Mouse (Mus musculus) heart, embryonic 13.5 days (tissue): ENCODE results near the gene Tiparp. TPM values are rescaled to one million over a fixed set of nuclear protein-coding genes. Genes with fewer than 3 reads are reported as not detected.

Experiments used
- ATAC-seq: fragments of 200-750 bp; cut with Nextera tagmentation; 2 replicates; pipeline ENCODE4 v1.8.0; 2017; ENCODE audit warnings: moderate TSS enrichment; ENCODE audit not compliant: insufficient number of reproducible peaks, low FRiP score, low TSS enrichment; ENCODE audit errors: extremely low read depth
- H3K27ac ChIP-seq: fragments of 300-500 bp; sonication (generic); replicated peaks from 2 replicates; pipeline ENCODE4 v1.5.1; 2015; ENCODE audit warnings: moderate library complexity, mild to moderate bottlenecking, inconsistent platforms
- H3K27me3 ChIP-seq: fragments of 300-500 bp; sonication (generic); replicated peaks from 2 replicates; pipeline ENCODE4 v1.6.1; 2015; ENCODE audit warnings: mild to moderate bottlenecking, inconsistent platforms
- H3K36me3 ChIP-seq: fragments of 300-500 bp; sonication (generic); 2 replicates; pipeline ENCODE4 v1.6.1; 2015; ENCODE audit warnings: mild to moderate bottlenecking, inconsistent platforms
- H3K4me1 ChIP-seq: fragments of 300-500 bp; sonication (generic); 2 replicates; pipeline ENCODE4 v1.6.1; 2015; ENCODE audit warnings: inconsistent platforms
- H3K4me2 ChIP-seq: fragments of 300-500 bp; sonication (generic); 2 replicates; pipeline ENCODE4 v1.6.1; 2015; ENCODE audit warnings: inconsistent platforms, mild to moderate bottlenecking, moderate library complexity
- H3K4me3 ChIP-seq: fragments of 300-500 bp; sonication (generic); 2 replicates; pipeline ENCODE4 v1.5.1; 2015; ENCODE audit warnings: moderate library complexity, mild to moderate bottlenecking, inconsistent platforms
- H3K9ac ChIP-seq: fragments of 300-500 bp; sonication (generic); 2 replicates; pipeline ENCODE4 v1.6.1; 2015; ENCODE audit warnings: inconsistent platforms, mild to moderate bottlenecking, moderate library complexity
- H3K9me3 ChIP-seq: fragments of 300-500 bp; sonication (generic); 2 replicates; pipeline ENCODE4 v1.6.1; 2016; ENCODE audit warnings: inconsistent platforms
- WGBS: fragments of 180-500 bp; shearing (Covaris S2); methylation state at CpG from one replicate; pipeline ENCODE4 v1.1.7; 2015; ENCODE audit warnings: mixed read lengths; 5-methylcytosine and 5-hydroxymethylcytosine counted together
- polyA plus RNA-seq: library from polyadenylated mRNA; unstranded; fragments of >200 nt; fragmentation: Nextera tagmentation; extraction: Ambion mirVana; gene quantifications from 2 replicates; pipeline ENCODE4 v1.2.1, GENCODE M21; 2015

Tiparp gene
- polyA plus RNA-seq: 25.1 and 26.7 TPM in 2 replicates

GRCm38 (mm10) chr3:65527691-65528601 lies at the start of gene Tiparp:
Tiparp (plus strand) TSS chr3:65528410.
- Histone ChIP-seq H3K36me3 (peaks cover 13% of the 10 kb centered on the region), H3K4me2 (peak within 1 kb of the TSS; percentile 82), H3K4me1 (peaks cover 13% of the 10 kb centered on the region), H3K27ac (peak within 1 kb of the TSS; percentile 98), H3K27me3 (no peaks in the 10 kb centered on the region), H3K9ac (peak within 1 kb of the TSS; percentile 97), H3K4me3 (peak within 1 kb of the TSS; percentile 99), H3K9me3 (no peaks in the 10 kb centered on the region)
- under 1% methylated on average over 89 of the region's 109 CpGs for WGBS
- ATAC-seq: peak; percentile 92

DNA sequence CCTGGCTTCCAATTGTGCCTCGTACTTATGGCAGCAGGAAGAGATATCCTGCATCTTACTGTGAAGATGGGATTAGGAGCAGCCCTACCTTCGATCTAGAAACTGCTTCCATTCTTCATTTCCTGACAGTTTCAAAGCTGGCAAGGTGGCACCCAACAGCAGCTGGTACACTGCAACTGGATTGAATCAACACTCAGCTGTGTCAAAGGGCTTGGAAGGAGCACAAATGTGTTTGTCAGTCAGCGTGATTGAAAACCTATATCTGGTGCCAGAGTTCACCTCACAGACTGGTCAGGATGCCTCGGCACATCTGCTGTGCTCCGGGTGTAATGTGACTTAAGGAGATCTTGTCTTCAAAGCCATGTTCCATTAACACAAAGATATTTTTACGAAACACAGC lies 47.5 kb upstream of the Tiparp start:
- peaks cover 25% of the 10 kb centered on the region for H3K4me1 ChIP-seq
- no peaks in the 10 kb centered on the region for H3K27me3 ChIP-seq
- H3K36me3 ChIP-seq: no peaks in the 10 kb centered on the region
- H3K4me2 ChIP-seq: no peak overlapping the region
- no peak overlapping the region for H3K27ac ChIP-seq
- H3K4me3 ChIP-seq: no peak overlapping the region
- H3K9me3 ChIP-seq: no peaks in the 10 kb centered on the region
- WGBS: 50% methylated on average over 6 of the region's 6 CpGs
- no peak for ATAC-seq
- no peak overlapping the region for H3K9ac ChIP-seq

DNA sequence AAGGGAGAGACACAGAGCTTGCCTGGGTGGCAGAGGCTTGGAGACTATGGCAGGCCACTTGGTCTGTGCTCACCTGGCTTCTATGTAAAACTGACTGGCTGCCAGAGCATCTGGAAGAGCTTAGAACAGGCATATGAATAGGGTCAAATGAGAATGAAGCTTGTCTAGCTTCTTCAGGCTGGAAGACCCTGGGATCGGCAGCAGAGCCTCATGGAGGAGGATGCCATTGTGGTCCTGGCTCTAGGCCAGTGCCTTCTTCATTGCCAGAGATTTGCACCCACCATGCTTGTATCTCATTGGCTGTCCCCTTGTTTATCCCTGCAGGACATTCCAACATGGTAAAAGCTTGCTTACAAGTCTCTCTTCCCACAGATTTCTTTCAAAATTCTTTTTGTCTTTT lies 45.9 kb upstream of the Tiparp start:
- no peak overlapping the region for H3K27ac ChIP-seq
- no peak overlapping the region for H3K4me3 ChIP-seq
- H3K9ac ChIP-seq: no peak overlapping the region
- 26% methylated on average over 1 of the region's 1 CpGs for WGBS
- no peaks in the 10 kb centered on the region for H3K9me3 ChIP-seq
- no peak for ATAC-seq
- H3K4me2 ChIP-seq: no peak overlapping the region
- H3K27me3 ChIP-seq: no peaks in the 10 kb centered on the region
- H3K4me1 ChIP-seq: peaks cover 14% of the 10 kb centered on the region
- no peaks in the 10 kb centered on the region for H3K36me3 ChIP-seq

DNA sequence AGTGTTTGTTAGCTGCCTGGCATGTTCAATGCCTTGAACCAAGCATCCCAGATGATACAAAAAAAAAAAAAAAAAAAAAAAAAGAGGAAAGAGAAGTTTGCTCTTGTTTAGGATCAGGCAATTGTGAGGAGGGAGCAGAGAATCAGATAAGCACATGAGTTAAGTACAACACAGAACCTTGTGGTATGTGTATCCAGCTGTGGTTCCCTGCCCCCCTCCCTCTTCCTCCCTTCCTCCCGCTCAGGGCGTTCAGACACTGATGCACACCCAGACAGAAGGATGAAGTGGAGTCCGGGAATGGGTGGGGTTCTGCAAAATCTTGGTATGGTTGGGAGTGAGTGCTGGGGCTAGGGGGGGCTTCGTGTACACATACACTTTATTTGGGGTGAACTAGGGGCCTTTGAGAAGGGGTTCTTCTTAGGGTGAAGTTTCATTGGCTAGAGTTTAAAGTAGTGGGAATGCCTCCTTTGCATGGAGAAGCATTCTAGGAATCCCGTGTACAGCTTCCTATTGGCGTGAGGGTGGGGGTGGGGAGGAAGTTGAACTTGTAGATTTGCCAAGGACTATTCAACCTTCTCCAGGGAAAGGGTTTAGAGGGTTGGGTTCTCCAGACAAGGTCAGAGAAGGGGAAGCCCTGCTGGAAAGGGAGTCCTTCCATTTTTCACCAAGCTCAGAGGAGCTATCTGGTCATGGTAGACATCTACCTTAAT lies 45.4 kb upstream of the Tiparp start:
- WGBS: 31% methylated on average over 6 of the region's 6 CpGs
- no peaks in the 10 kb centered on the region for H3K9me3 ChIP-seq
- 0 out of 2 replicates have a peak overlapping the region, but pooled peaks have one; percentile 12 for H3K27ac ChIP-seq
- H3K36me3 ChIP-seq: no peaks in the 10 kb centered on the region
- no peak overlapping the region for H3K4me3 ChIP-seq
- H3K27me3 ChIP-seq: no peaks in the 10 kb centered on the region
- peak overlapping the region; percentile 18; the same call in 1 of the 2 replicates for H3K4me2 ChIP-seq
- ATAC-seq: no peak
- H3K4me1 ChIP-seq: peaks cover 14% of the 10 kb centered on the region
- no peak overlapping the region for H3K9ac ChIP-seq

DNA sequence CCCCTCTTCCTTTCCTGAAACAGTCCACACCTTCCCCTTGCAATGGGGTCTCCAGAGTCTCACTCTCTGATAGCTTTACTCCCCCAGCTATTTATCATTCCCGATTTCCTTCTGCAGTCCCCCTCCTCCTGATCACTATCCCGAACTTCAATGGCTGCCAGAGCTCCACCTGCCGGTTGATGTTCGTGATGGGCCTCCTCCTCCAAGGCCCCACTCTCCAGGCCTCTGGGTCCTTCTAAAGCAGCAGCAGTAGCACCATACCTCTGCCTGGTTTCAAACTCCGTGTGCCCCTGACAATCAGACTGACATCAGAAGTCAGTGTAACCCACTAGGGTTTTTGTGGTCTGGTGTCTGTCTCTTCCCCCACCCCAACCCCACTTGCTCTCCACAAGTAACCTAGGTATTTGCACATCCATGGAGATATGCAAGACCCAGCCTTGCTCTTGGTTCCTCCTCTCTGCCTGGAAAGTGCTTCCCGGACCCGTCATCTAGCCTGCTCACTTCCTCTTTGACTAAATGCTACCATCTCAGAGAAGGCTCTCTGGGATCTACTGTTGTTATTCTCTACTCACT lies 44.0 kb upstream of the Tiparp start:
- H3K4me3 ChIP-seq: no peak overlapping the region
- WGBS: 64% methylated on average over 7 of the region's 7 CpGs
- no peak for ATAC-seq
- H3K27ac ChIP-seq: no peak overlapping the region
- no peaks in the 10 kb centered on the region for H3K27me3 ChIP-seq
- peaks cover 17% of the 10 kb centered on the region for H3K4me1 ChIP-seq
- H3K4me2 ChIP-seq: no peak overlapping the region
- no peaks in the 10 kb centered on the region for H3K9me3 ChIP-seq
- H3K36me3 ChIP-seq: no peaks in the 10 kb centered on the region
- no peak overlapping the region for H3K9ac ChIP-seq

DNA sequence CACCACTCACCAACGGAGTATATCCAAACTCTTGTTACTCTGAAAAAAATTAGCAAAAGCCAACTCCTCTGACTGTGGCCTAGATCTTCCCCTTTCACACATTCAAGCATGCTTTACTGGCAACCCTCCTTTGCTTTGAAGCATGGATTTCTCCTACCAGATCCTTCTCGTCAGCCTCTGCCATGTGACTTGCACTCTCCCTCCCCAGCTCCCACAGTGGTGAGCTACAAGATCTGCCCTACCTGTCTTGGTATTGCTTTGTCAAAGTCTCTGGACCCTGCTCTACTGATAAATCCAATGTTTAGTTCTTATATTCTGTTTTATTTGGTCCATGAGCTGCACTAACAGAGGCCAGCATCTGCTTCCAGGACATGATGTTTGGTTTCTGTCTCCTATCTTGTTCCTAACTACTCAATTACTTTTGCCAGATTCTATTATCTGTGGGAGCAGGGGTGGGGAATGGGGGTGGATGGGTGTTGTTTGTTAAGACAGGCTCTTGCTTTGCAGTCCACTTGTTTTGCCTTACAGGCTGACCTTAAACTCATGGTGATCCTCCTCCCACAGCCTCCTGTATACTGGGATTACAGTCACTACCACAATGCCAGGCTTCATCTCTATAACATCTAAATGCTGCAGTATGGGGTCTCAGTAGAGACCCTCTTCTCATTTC lies 40.7 kb upstream of the Tiparp start:
- no peaks in the 10 kb centered on the region for H3K9me3 ChIP-seq
- WGBS: 78% methylated on average over 2 of the region's 2 CpGs
- ATAC-seq: no peak
- H3K9ac ChIP-seq: no peak overlapping the region
- H3K27ac ChIP-seq: no peak overlapping the region
- H3K4me2 ChIP-seq: no peak overlapping the region
- peaks cover 14% of the 10 kb centered on the region for H3K4me1 ChIP-seq
- no peaks in the 10 kb centered on the region for H3K27me3 ChIP-seq
- no peaks in the 10 kb centered on the region for H3K36me3 ChIP-seq
- H3K4me3 ChIP-seq: no peak overlapping the region

GRCm38 (mm10) chr3:65488556-65489244 lies 39.5 kb upstream of the Tiparp start:
- WGBS: 63% methylated on average over 1 of the region's 1 CpGs
- no peak overlapping the region for H3K4me3 ChIP-seq
- H3K4me1 ChIP-seq: peaks cover 4% of the 10 kb centered on the region
- no peak for ATAC-seq
- H3K36me3 ChIP-seq: no peaks in the 10 kb centered on the region
- no peak overlapping the region for H3K27ac ChIP-seq
- no peak overlapping the region for H3K9ac ChIP-seq
- no peaks in the 10 kb centered on the region for H3K9me3 ChIP-seq
- H3K27me3 ChIP-seq: no peaks in the 10 kb centered on the region
- H3K4me2 ChIP-seq: no peak overlapping the region

DNA sequence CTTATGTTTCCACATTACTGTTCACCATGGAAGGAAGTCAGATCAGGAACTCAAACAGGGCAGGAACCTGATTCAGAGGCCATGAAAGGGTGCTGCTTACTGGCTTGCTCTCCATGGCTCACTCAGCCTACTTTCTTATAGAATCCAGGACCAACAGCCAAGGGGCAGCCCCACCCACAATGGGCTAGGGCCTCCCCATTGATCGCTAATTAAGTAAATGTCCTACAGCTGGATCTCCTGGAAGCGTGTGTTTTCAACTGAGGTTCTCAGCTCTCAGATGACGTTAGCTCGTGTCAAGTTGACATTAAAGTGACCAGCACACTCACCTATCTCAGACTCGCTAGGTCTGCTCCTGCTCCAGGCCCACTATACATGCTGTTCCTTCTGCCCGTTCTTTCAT lies 38.6 kb upstream of the Tiparp start:
- Histone ChIP-seq H3K4me3 (no peak overlapping the region), H3K27ac (no peak overlapping the region), H3K4me1 (peaks cover 13% of the 10 kb centered on the region), H3K27me3 (no peaks in the 10 kb centered on the region), H3K4me2 (no peak overlapping the region), H3K9ac (no peak overlapping the region), H3K36me3 (no peaks in the 10 kb centered on the region), H3K9me3 (no peaks in the 10 kb centered on the region)
- 81% methylated on average over 6 of the region's 6 CpGs for WGBS
- no peak for ATAC-seq

DNA sequence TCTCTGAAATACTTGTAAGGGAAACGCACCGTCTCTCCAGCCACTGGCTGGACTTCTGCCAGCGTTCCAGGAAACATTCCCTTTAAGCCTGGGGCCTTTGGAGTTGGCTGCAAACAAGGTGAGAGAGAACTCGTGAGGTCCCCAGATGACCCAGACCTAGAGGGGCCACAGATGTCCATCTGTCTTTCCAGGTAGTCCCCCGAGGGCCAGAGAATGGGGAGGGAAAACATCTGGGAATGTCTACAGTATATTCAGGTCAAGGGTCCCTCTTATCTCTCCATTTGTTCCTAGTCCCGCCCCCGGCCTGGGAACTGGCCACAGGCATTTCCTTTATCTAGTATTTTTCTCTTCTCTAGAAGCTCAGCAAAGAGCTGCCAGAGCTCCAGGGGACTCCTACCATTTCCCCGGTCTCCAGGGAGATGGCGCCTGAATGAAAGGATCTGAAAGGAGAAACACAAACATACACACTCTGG lies 33.9 kb upstream of the Tiparp start:
- Histone ChIP-seq H3K36me3 (no peaks in the 10 kb centered on the region), H3K4me2 (peak overlapping the region; percentile 66), H3K27ac (peak overlapping the region; percentile 81), H3K4me3 (peak overlapping the region; percentile 37), H3K27me3 (no peaks in the 10 kb centered on the region), H3K9me3 (no peaks in the 10 kb centered on the region), H3K4me1 (peaks cover 15% of the 10 kb centered on the region), H3K9ac (peak overlapping the region; percentile 70)
- no peak for ATAC-seq
- WGBS: 2% methylated on average over 9 of the region's 9 CpGs

DNA sequence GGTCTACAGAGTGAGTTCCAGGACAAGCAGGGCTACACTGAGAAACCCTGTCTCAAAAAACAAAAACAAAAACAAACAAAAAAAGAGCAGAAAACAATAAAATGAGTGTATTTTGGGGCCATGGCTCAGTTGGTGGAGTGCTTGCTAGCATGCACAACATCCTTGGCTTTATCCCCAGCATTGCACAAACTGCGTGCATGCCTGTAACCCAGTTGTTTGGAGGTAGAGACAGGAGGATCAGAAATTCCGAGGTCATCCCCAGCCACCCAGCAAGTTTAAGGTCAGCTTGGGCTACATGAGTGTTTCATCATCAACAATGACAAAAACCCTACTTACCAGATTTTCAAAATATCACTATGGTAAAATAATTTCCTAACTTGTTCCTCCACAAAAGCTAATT lies 20.4 kb upstream of the Tiparp start:
- ATAC-seq: no peak
- Histone ChIP-seq H3K4me3 (no peak overlapping the region), H3K27ac (no peak overlapping the region), H3K9ac (no peak overlapping the region), H3K9me3 (no peaks in the 10 kb centered on the region), H3K4me1 (no peaks in the 10 kb centered on the region), H3K36me3 (no peaks in the 10 kb centered on the region), H3K4me2 (no peak overlapping the region), H3K27me3 (no peaks in the 10 kb centered on the region)
- WGBS: 72% methylated on average over 2 of the region's 2 CpGs
